ENCODE assay signal across 13 mouse cellular contexts in the genomic region with DNA sequence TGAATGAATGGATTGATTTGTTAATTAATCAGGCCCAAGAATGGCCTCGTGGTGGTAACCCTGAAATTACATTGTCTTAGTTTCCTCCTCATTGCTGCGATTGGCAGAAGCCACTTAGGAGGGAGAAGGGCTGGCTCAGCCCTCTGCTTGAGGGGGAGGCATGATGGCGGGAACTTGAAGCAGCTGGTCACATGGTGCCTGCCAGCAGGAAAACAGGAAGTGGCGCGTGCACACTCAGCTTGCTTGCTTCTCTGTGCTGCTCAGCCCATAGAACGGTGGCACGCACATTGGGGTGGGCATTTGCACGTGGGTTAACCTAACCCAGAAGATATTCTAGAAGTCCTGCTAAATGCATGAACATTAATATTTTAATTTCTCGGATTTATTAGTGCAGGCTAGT. TPM values are rescaled to one million over a fixed set of nuclear protein-coding genes. Genes with fewer than 3 reads are reported as not detected.
DNase-seq lines count a peak whose midpoint lies in the region; ATAC-seq lines count a peak whose summit lies in the region.
"Had no signal": no experiment of that assay in that cellular context is flagged by ENCODE, and none has a peak within 500 bp of the region (broad histone marks: within the 10 kb centered on the region; RNA-seq: fewer than 3 reads in every experiment).

No protein-coding gene starts in this region.

- H3K27me3 ChIP-seq in liver, embryonic 11.5 days (replicated peaks; ENCODE audit: control insufficient read depth, insufficient read depth, low read length): no peaks in the 10 kb centered on the region
- H3K27me3 ChIP-seq: embryonic facial prominence, embryonic 13.5 days; midbrain, embryonic 12.5 days had no signal

- no peak overlapping the region for H3K4me3 ChIP-seq in liver, embryonic 11.5 days (ENCODE audit: low read depth, low read length)
- H3K4me3 ChIP-seq: embryonic facial prominence, embryonic 13.5 days; midbrain, embryonic 12.5 days had no signal

- WGBS in liver, embryonic 11.5 days: 72% methylated on average over 9 of the region's 9 CpGs

- H3K36me3 ChIP-seq in liver, embryonic 11.5 days (ENCODE audit: control insufficient read depth, insufficient read depth, low read length): peaks cover 17% of the 10 kb centered on the region; the same call in 1 of the 2 replicates

- DNase-seq in CD4-positive, CD25-positive, alpha-beta regulatory T cell, adult 2 months (ENCODE audit: low read depth, low spot score): peak; percentile 8
- DNase-seq in liver (peak; percentile 9), 416B (ENCODE audit: low read depth) (peak; percentile 26)
- DNase-seq in liver, embryonic 11.5 days (ENCODE audit: low spot score): no peak
- peak; percentile 18 for DNase-seq in brain, adult 2 months (ENCODE audit: low read depth, low spot score)
- DNase-seq in cerebellum, postnatal 4 days (ENCODE audit: low spot score in 2 of 2): no peak
- DNase-seq in natural killer cell, adult 2 months (ENCODE audit: low spot score in 2 of 2): no peak
- DNase-seq: adrenal gland, postnatal 14 days; cerebellum, postnatal 36 days; lung, postnatal 10 days had no signal

- no peak for ATAC-seq in CD4-positive, CD25-positive, alpha-beta regulatory T cell, adult 4 months
- no peak for ATAC-seq in liver, embryonic 11.5 days (replicated peaks; ENCODE audit: low FRiP score)

- no peak overlapping the region for H3K4me2 ChIP-seq in liver, embryonic 11.5 days
- H3K4me2 ChIP-seq: embryonic facial prominence, embryonic 13.5 days; midbrain, embryonic 12.5 days had no signal

- H3K9me3 ChIP-seq in liver, embryonic 11.5 days (ENCODE audit: control insufficient read depth, low read length): no peaks in the 10 kb centered on the region
- H3K9me3 ChIP-seq: embryonic facial prominence, embryonic 13.5 days; midbrain, embryonic 12.5 days had no signal

- no peak overlapping the region for H3K27ac ChIP-seq in liver, embryonic 11.5 days (ENCODE audit: low read depth, low read length)
- H3K27ac ChIP-seq: embryonic facial prominence, embryonic 13.5 days; midbrain, embryonic 12.5 days had no signal

- H3K9ac ChIP-seq in liver, embryonic 11.5 days (ENCODE audit: low read depth, low read length): no peak overlapping the region
- H3K9ac ChIP-seq: embryonic facial prominence, embryonic 13.5 days; midbrain, embryonic 12.5 days had no signal

- H3K4me1 ChIP-seq in liver, embryonic 11.5 days (replicated peaks; ENCODE audit: control insufficient read depth, insufficient read depth, low read length): peaks cover 9% of the 10 kb centered on the region; the same call in 1 of the 2 replicates

RNA-seq across cellular contexts. Expression of a gene that starts 4.9 kb away (rescaled TPM):
- 10 to 100 TPM; 30.6 to 33.4 TPM for polyA plus RNA-seq in CD4-positive, CD25-positive, alpha-beta regulatory T cell, adult 4 months (2017; shearing (Covaris generic))
- 44.4 and 51.7 TPM in 2 replicates for polyA plus RNA-seq in liver, embryonic 11.5 days (2014; fragmentation: Nextera tagmentation; extraction: Ambion mirVana)

Comparison
In these comparisons a context has a peak if more than half of its experiments do, and no peak if none do; other contexts are left out.
1. DNase-seq: peak in CD4-positive, CD25-positive, alpha-beta regulatory T cell, adult 2 months (single experiment), liver (single experiment), 416B (single experiment) and brain, adult 2 months (single experiment); none in liver, embryonic 11.5 days (single experiment), cerebellum, postnatal 4 days (0 of 2) and natural killer cell, adult 2 months (0 of 2).